Mouse (Mus musculus) spleen, adult 2 months (tissue): ENCODE data around the gene Otof.

Source experiments
- CTCF ChIP-seq: fragments of 200-500 bp; IDR thresholded peaks from 2 replicates; pipeline ENCODE4 v1.5.1; 2011; ENCODE audit warnings: mild to moderate bottlenecking, inconsistent platforms; ENCODE audit not compliant: insufficient read depth, insufficient read length, insufficient replicate concordance; ENCODE audit errors: extremely low read depth
- POLR2A ChIP-seq: fragments of 200-500 bp; IDR thresholded peaks from 2 replicates; pipeline ENCODE4 v1.6.1; 2011; ENCODE audit warnings: low read depth, low read length, inconsistent platforms

- no peak for TF ChIP-seq CTCF
- no peak for TF ChIP-seq POLR2A
Measured at GRCm38 (mm10) chr5:30442196-30442595, 19.5 kb downstream of the Otof start.
